Mouse (Mus musculus) lung, embryonic 14.5 days (tissue): ENCODE results near the gene Hist1h2ba. TPM values are rescaled to one million over a fixed set of nuclear protein-coding genes. Genes with fewer than 3 reads are reported as not detected.

Experiments
- ATAC-seq: fragments of 200-750 bp; cut with Nextera tagmentation; 2 replicates; pipeline ENCODE4 v1.8.0; 2017; ENCODE audit warnings: mild to moderate bottlenecking, moderate TSS enrichment, moderate library complexity; ENCODE audit not compliant: insufficient read depth
- DNase-seq: peaks from one replicate; pipeline ENCODE4 v3.0.0-alpha.2; 2015
- H3K27ac ChIP-seq: fragments of 300-500 bp; sonication (generic); 2 replicates; pipeline ENCODE4 v1.5.1; 2014; ENCODE audit warnings: low read depth, mild to moderate bottlenecking, moderate library complexity
- H3K27me3 ChIP-seq: fragments of 300-500 bp; sonication (generic); 2 replicates; pipeline ENCODE4 v1.6.1; 2014; ENCODE audit warnings: low read length, control low read depth; ENCODE audit not compliant: insufficient read depth
- H3K36me3 ChIP-seq: fragments of 300-500 bp; sonication (generic); 2 replicates; pipeline ENCODE4 v1.6.1; 2014; ENCODE audit warnings: control low read depth; ENCODE audit not compliant: insufficient read depth
- H3K4me1 ChIP-seq: fragments of 300-500 bp; sonication (generic); 2 replicates; pipeline ENCODE4 v1.6.1; 2014; ENCODE audit warnings: antibody characterized with exemption, control low read depth; ENCODE audit not compliant: insufficient read depth
- H3K4me2 ChIP-seq: fragments of 300-500 bp; sonication (generic); 2 replicates; pipeline ENCODE4 v1.6.1; 2014; ENCODE audit warnings: mild to moderate bottlenecking
- H3K4me3 ChIP-seq: fragments of 300-500 bp; sonication (generic); 2 replicates; pipeline ENCODE4 v1.5.1; 2014; ENCODE audit warnings: low read depth, low read length
- H3K9ac ChIP-seq: fragments of 300-500 bp; sonication (generic); 2 replicates; pipeline ENCODE4 v1.6.1; 2014
- H3K9me3 ChIP-seq: fragments of 300-500 bp; sonication (generic); 2 replicates; pipeline ENCODE4 v1.6.1; 2016; ENCODE audit warnings: low read depth, low read length, control low read depth
- CTCF ChIP-seq: IDR thresholded peaks from 2 replicates; pipeline ENCODE4 v1.5.1; 2016; ENCODE audit warnings: antibody characterized with exemption, low read depth
- WGBS: fragments of 180-500 bp; shearing (Covaris S2); extraction: QIAGEN DNeasy Blood & Tissue Kit; methylation state at CpG from one replicate; pipeline ENCODE4 v1.1.7; 2014; 5-methylcytosine and 5-hydroxymethylcytosine counted together
- microRNA-seq: library from miRNA; unstranded; fragments of <30 nt; microRNA quantifications from one replicate; pipeline ENCODE4, GENCODE M21; 2016; ENCODE audit warnings: borderline number of aligned reads
- polyA plus RNA-seq: library from polyadenylated mRNA; unstranded; fragments of >200 nt; fragmentation: Nextera tagmentation; extraction: Ambion mirVana; gene quantifications from 2 replicates; pipeline ENCODE4 v1.2.1, GENCODE M21; 2014

The Hist1h2ba gene
- polyA plus RNA-seq, 1 experiment from 2014 or later, result not detected

- H3K4me3 ChIP-seq, result no peak overlapping the region
- no peak overlapping the region for H3K9ac ChIP-seq
- no peaks in the 10 kb centered on the region for H3K9me3 ChIP-seq
- DNase-seq, result no peak
- ATAC-seq, result no peak
- H3K27ac ChIP-seq, result no peak overlapping the region
- H3K4me1 ChIP-seq, result no peaks in the 10 kb centered on the region
- H3K4me2 ChIP-seq, result no peak overlapping the region
- no peaks in the 10 kb centered on the region for H3K27me3 ChIP-seq
- 91% methylated on average over 5 of the region's 5 CpGs for WGBS
- TF ChIP-seq CTCF, result no peak
- H3K36me3 ChIP-seq, result no peaks in the 10 kb centered on the region
These were observed 27.1 kb downstream of the Hist1h2ba start for GRCm38 (mm10) chr13:23906906-23907305.

- Histone ChIP-seq H3K9me3 (no peaks in the 10 kb centered on the region), H3K4me1 (no peaks in the 10 kb centered on the region), H3K4me2 (no peak overlapping the region), H3K27me3 (no peaks in the 10 kb centered on the region), H3K36me3 (no peaks in the 10 kb centered on the region), H3K9ac (no peak overlapping the region), H3K4me3 (no peak overlapping the region), H3K27ac (no peak overlapping the region)
- ATAC-seq, result no peak
- peak; percentile 62 for DNase-seq
- WGBS, result 27% methylated on average over 6 of the region's 6 CpGs
- TF ChIP-seq CTCF, result no peak
These were observed 35.7 kb downstream of the Hist1h2ba start for GRCm38 (mm10) chr13:23898242-23898641.

- Histone ChIP-seq H3K4me3 (no peak overlapping the region), H3K27me3 (no peaks in the 10 kb centered on the region), H3K27ac (no peak overlapping the region), H3K9ac (no peak overlapping the region), H3K4me2 (no peak overlapping the region), H3K4me1 (no peaks in the 10 kb centered on the region), H3K9me3 (no peaks in the 10 kb centered on the region), H3K36me3 (no peaks in the 10 kb centered on the region)
- ATAC-seq (no peak), DNase-seq (no peak)
- TF ChIP-seq CTCF, result no peak
- WGBS, result 51% methylated on average over 4 of the region's 4 CpGs
These were observed 40.7 kb downstream of the Hist1h2ba start for GRCm38 (mm10) chr13:23893269-23893593.

GRCm38 (mm10) chr13:23892592-23893268 is 41.2 kb downstream of the Hist1h2ba start:
- H3K9me3 ChIP-seq, result no peaks in the 10 kb centered on the region
- DNase-seq (no peak), ATAC-seq (no peak)
- no peak for TF ChIP-seq CTCF
- no peaks in the 10 kb centered on the region for H3K4me1 ChIP-seq
- H3K27me3 ChIP-seq, result no peaks in the 10 kb centered on the region
- no peak overlapping the region for H3K4me2 ChIP-seq
- H3K36me3 ChIP-seq, result no peaks in the 10 kb centered on the region
- H3K4me3 ChIP-seq, result no peak overlapping the region
- H3K27ac ChIP-seq, result no peak overlapping the region
- H3K9ac ChIP-seq, result no peak overlapping the region
- WGBS, result 28% methylated on average over 9 of the region's 9 CpGs

GRCm38 (mm10) chr13:23889011-23889605 is 44.8 kb downstream of the Hist1h2ba start:
- Histone ChIP-seq H3K9ac (no peak overlapping the region), H3K4me1 (no peaks in the 10 kb centered on the region), H3K36me3 (no peaks in the 10 kb centered on the region), H3K4me2 (no peak overlapping the region), H3K4me3 (no peak overlapping the region), H3K9me3 (no peaks in the 10 kb centered on the region), H3K27me3 (no peaks in the 10 kb centered on the region), H3K27ac (no peak overlapping the region)
- no peak for DNase-seq
- 50% methylated on average over 6 of the region's 6 CpGs for WGBS
- ATAC-seq, result peak; percentile 49; the same call in 1 of the 2 replicates
- no peak for TF ChIP-seq CTCF

GRCm38 (mm10) chr13:23887026-23887725 is 46.8 kb downstream of the Hist1h2ba start:
- H3K4me1 ChIP-seq, result no peaks in the 10 kb centered on the region
- ATAC-seq (no peak), DNase-seq (no peak)
- no peaks in the 10 kb centered on the region for H3K36me3 ChIP-seq
- H3K4me3 ChIP-seq, result no peak overlapping the region
- TF ChIP-seq CTCF, result no peak
- no peaks in the 10 kb centered on the region for H3K9me3 ChIP-seq
- WGBS, result 67% methylated on average over 3 of the region's 3 CpGs
- no peaks in the 10 kb centered on the region for H3K27me3 ChIP-seq
- no peak overlapping the region for H3K27ac ChIP-seq
- no peak overlapping the region for H3K4me2 ChIP-seq
- no peak overlapping the region for H3K9ac ChIP-seq

- H3K4me2 ChIP-seq, result no peak overlapping the region
- ATAC-seq (no peak; the same call in 1 of the 2 replicates), DNase-seq (peak; percentile 59)
- H3K4me3 ChIP-seq, result no peak overlapping the region
- H3K9ac ChIP-seq, result no peak overlapping the region
- no peaks in the 10 kb centered on the region for H3K9me3 ChIP-seq
- no peak overlapping the region for H3K27ac ChIP-seq
- 25% methylated on average over 2 of the region's 2 CpGs for WGBS
- peak; percentile 58 for TF ChIP-seq CTCF
- no peaks in the 10 kb centered on the region for H3K36me3 ChIP-seq
- H3K27me3 ChIP-seq, result no peaks in the 10 kb centered on the region
- no peaks in the 10 kb centered on the region for H3K4me1 ChIP-seq
These were observed 48.4 kb downstream of the Hist1h2ba start for GRCm38 (mm10) chr13:23885540-23885939.

Small RNAs within 50 kb of the gene (microRNA-seq; reads per million reads assigned to microRNA genes)
- gene Gm44344, result not detected

Other genes starting within 250 kb of the Hist1h2ba start
- gene Hist1h2bc, start 250.0 kb downstream of the Hist1h2ba start, polyA plus RNA-seq, result 52.9 and 55.1 TPM in 2 replicates
- gene Hist1h1t, start 238.3 kb downstream of the Hist1h2ba start, polyA plus RNA-seq, result not detected in 2 replicates
- 11.2 and 11.4 TPM in 2 replicates for gene Hist1h4c, start 235.7 kb downstream of the Hist1h2ba start, polyA plus RNA-seq
- 8.4 and 12.1 TPM in 2 replicates for gene Hfe, start 223.3 kb downstream of the Hist1h2ba start, polyA plus RNA-seq
- gene Hist1h1c, start 195.3 kb downstream of the Hist1h2ba start, polyA plus RNA-seq, result 30.5 and 32.3 TPM in 2 replicates
- gene Hist1h3c, start 188.6 kb downstream of the Hist1h2ba start, polyA plus RNA-seq, result 11.3 and 16.9 TPM in 2 replicates
- gene Hist1h2bb, start 187.4 kb downstream of the Hist1h2ba start, polyA plus RNA-seq, result 1.6 and 4.0 TPM in 2 replicates
- 70.8 and 71.5 TPM in 2 replicates for gene Hist1h2ab, start 183.0 kb downstream of the Hist1h2ba start, polyA plus RNA-seq
- gene Hist1h3b, start 181.9 kb downstream of the Hist1h2ba start, polyA plus RNA-seq, result 18.4 and 18.7 TPM in 2 replicates
- gene Hist1h4b, start 177.1 kb downstream of the Hist1h2ba start, polyA plus RNA-seq, result 4.3 and 7.5 TPM in 2 replicates
- 0.66 TPM in 1 of 2 replicates, not detected in the other for gene Hist1h4a, start 172.9 kb downstream of the Hist1h2ba start, polyA plus RNA-seq
- gene Hist1h3a, start 171.8 kb downstream of the Hist1h2ba start, polyA plus RNA-seq, result 7.4 and 9.2 TPM in 2 replicates
- gene Hist1h1a, start 170.5 kb downstream of the Hist1h2ba start, polyA plus RNA-seq, result 5.2 and 5.5 TPM in 2 replicates
- 0.12 TPM in 1 of 2 replicates, not detected in the other for gene Trim38, start 164.2 kb downstream of the Hist1h2ba start, polyA plus RNA-seq
- gene Slc17a2, start 127.2 kb downstream of the Hist1h2ba start, polyA plus RNA-seq, result 0.08 TPM in 1 of 2 replicates, not detected in the other
- gene Slc17a3, start 94.7 kb downstream of the Hist1h2ba start, polyA plus RNA-seq, result not detected in 2 replicates
- not detected in 2 replicates for gene Slc17a1, start 66.4 kb downstream of the Hist1h2ba start, polyA plus RNA-seq
- gene Slc17a4, start 19.1 kb downstream of the Hist1h2ba start, polyA plus RNA-seq, result not detected in 2 replicates
- gene Hist1h2aa, start 306 bp upstream of the Hist1h2ba start, polyA plus RNA-seq, result not detected in 2 replicates
- not detected in 2 replicates for gene Scgn, start 57.1 kb upstream of the Hist1h2ba start, polyA plus RNA-seq